In the genomic region with DNA sequence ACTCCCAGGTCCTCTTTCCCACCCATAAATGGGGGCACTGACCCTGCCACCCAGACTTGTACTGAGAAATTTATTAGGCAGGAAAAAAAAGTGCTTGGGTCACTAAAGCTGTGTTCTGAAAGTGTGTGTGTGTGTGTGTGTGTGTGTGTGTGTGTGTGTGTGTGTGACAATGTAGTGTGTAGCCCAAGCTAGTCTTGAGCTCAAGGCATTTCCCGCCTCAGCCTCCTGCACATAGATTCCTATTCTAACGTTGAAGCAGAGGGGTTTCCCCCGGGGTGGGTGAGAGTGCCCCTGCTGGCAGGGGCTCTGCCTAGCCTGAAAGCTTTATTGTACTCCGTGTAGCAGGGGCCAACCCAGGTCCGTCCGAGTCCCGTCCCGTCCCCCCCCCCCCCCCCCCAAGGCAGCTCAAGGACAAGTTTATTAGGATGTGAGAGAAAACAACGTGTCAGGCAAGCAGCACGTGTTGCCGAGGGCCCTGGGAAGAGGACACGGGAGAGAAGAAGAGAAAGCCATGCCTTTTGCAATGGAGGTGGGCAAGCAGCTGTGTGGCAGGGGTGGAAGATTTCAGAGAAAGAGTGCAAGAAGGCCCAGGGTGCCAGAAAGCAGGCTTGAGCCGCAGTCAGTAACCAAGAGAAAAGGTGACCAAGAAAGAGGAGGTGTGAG, we compare ENCODE assay signal across 8 mouse cellular contexts. TPM values are rescaled to one million over a fixed set of nuclear protein-coding genes. Genes with fewer than 3 reads are reported as not detected.
DNase-seq lines count a peak whose midpoint lies in the region; ATAC-seq and TF ChIP-seq lines count a peak whose summit lies in the region.

No protein-coding gene starts in this region.

- H3K36me3 ChIP-seq in heart, embryonic 14.5 days (ENCODE audit: control insufficient read depth, insufficient read depth, low read length) = no peaks in the 10 kb centered on the region
- no peaks in the 10 kb centered on the region for H3K36me3 ChIP-seq in midbrain, embryonic 12.5 days
- H3K36me3 ChIP-seq in midbrain, embryonic 16.5 days (ENCODE audit: control insufficient read depth, insufficient read depth, low read length) = no peaks in the 10 kb centered on the region
- no peaks in the 10 kb centered on the region for H3K36me3 ChIP-seq in splenic B cell, adult 2 months (ENCODE audit: control insufficient read depth, insufficient read depth, low read length, poor library complexity, severe bottlenecking)

- TF ChIP-seq CTCF in embryonic fibroblast, embryonic 13.5 days (IDR thresholded peaks at IDR 0.05; ENCODE audit: borderline replicate concordance, insufficient read depth, low read length) = no peak

- H3K4me3 ChIP-seq in heart, embryonic 14.5 days (ENCODE audit: control insufficient read depth in 1 of 2, insufficient read depth in 1 of 2, low read depth in 1 of 2, low read length in 2 of 2) = peak overlapping the region; percentile 49 to 61; a peak in 3 of 4 replicates
- H3K4me3 ChIP-seq in midbrain, embryonic 12.5 days = 0 out of 2 replicates have a peak overlapping the region, but pooled peaks have one; percentile 45
- H3K4me3 ChIP-seq in midbrain, embryonic 16.5 days (ENCODE audit: low read depth, low read length) = no peak overlapping the region
- H3K4me3 ChIP-seq in embryonic fibroblast, embryonic 13.5 days (ENCODE audit: insufficient read depth, low read length) = peak overlapping the region; percentile 72

- H3K4me1 ChIP-seq in heart, embryonic 14.5 days (ENCODE audit: control insufficient read depth in 2 of 2, insufficient read depth in 2 of 2, low read length in 2 of 2) = peaks cover 0 to 6% of the 10 kb centered on the region in 2 experiments; a peak in 2 of 4 replicates
- peaks cover 18% of the 10 kb centered on the region for H3K4me1 ChIP-seq in midbrain, embryonic 12.5 days
- H3K4me1 ChIP-seq in midbrain, embryonic 16.5 days (ENCODE audit: control insufficient read depth, insufficient read depth, low read length) = peaks cover 17% of the 10 kb centered on the region
- peaks cover 6% of the 10 kb centered on the region for H3K4me1 ChIP-seq in embryonic fibroblast, embryonic 13.5 days (ENCODE audit: control insufficient read depth, insufficient read depth, low read length)

- H3K9ac ChIP-seq in heart, embryonic 14.5 days (ENCODE audit: low read length) = peak overlapping the region; percentile 76; the same call in 1 of the 2 replicates
- H3K9ac ChIP-seq in midbrain, embryonic 12.5 days (replicated peaks) = no peak overlapping the region
- H3K9ac ChIP-seq in midbrain, embryonic 16.5 days (ENCODE audit: low read depth, low read length) = no peak overlapping the region

- peaks cover 27% of the 10 kb centered on the region for H3K27me3 ChIP-seq in heart, embryonic 14.5 days (ENCODE audit: control insufficient read depth, insufficient read depth, low read length)
- H3K27me3 ChIP-seq in midbrain, embryonic 12.5 days = peaks cover 63% of the 10 kb centered on the region
- H3K27me3 ChIP-seq in midbrain, embryonic 16.5 days (ENCODE audit: control insufficient read depth, insufficient read depth, low read depth, low read length) = peaks cover 19% of the 10 kb centered on the region
- no peaks in the 10 kb centered on the region for H3K27me3 ChIP-seq in splenic B cell, adult 2 months (ENCODE audit: control insufficient read depth, insufficient read depth, low read length, poor library complexity, severe bottlenecking)

- intact Hi-C loops in heart, postnatal 10 days (cut with DNase I) = no loop called here

- no peak overlapping the region for H3K27ac ChIP-seq in heart, embryonic 14.5 days (replicated peaks in 1 of 2; ENCODE audit: control insufficient read depth in 1 of 2, insufficient read depth in 1 of 2, low read depth in 2 of 2, low read length in 2 of 2)
- no peak overlapping the region for H3K27ac ChIP-seq in midbrain, embryonic 12.5 days (replicated peaks)
- no peak overlapping the region for H3K27ac ChIP-seq in midbrain, embryonic 16.5 days (ENCODE audit: low read length)
- peak overlapping the region; percentile 89 for H3K27ac ChIP-seq in embryonic fibroblast, embryonic 13.5 days (ENCODE audit: insufficient read depth, low read length)

- peak overlapping the region; percentile 98 for H3K4me2 ChIP-seq in heart, embryonic 14.5 days (ENCODE audit: low read length)
- no peak overlapping the region; the same call in 1 of the 2 replicates for H3K4me2 ChIP-seq in midbrain, embryonic 12.5 days (replicated peaks)
- H3K4me2 ChIP-seq in midbrain, embryonic 16.5 days (ENCODE audit: low read length) = no peak overlapping the region

- DNase-seq in heart, postnatal 10 days = no peak
- peak; percentile 27 for DNase-seq in splenic B cell, adult 2 months (ENCODE audit: low read depth, low spot score)
- DNase-seq in right cerebral cortex, postnatal 25 days = no peak
- DNase-seq in cerebellum, adult 18-20 months = no peak

- H3K9me3 ChIP-seq in heart, embryonic 14.5 days (ENCODE audit: control insufficient read depth, low read length) = no peaks in the 10 kb centered on the region
- H3K9me3 ChIP-seq in midbrain, embryonic 12.5 days = no peaks in the 10 kb centered on the region
- H3K9me3 ChIP-seq in midbrain, embryonic 16.5 days (replicated peaks; ENCODE audit: control insufficient read depth, low read length, poor library complexity, severe bottlenecking) = no peaks in the 10 kb centered on the region

- ATAC-seq in heart, embryonic 14.5 days (ENCODE audit: insufficient number of reproducible peaks, insufficient read depth, low FRiP score, low read depth) = no peak
- ATAC-seq in midbrain, embryonic 12.5 days (ENCODE audit: low FRiP score, low read depth) = no peak
- ATAC-seq in midbrain, embryonic 16.5 days = no peak

- 24% methylated on average over 13 of the region's 13 CpGs for WGBS in heart, embryonic 14.5 days
- WGBS in midbrain, embryonic 12.5 days = 15% methylated on average over 13 of the region's 13 CpGs
- WGBS in midbrain, embryonic 16.5 days = 13% methylated on average over 13 of the region's 13 CpGs

- 0 out of 2 replicates have a peak, but pooled peaks have one; percentile 22 for TF ChIP-seq POLR2A in embryonic fibroblast, embryonic 13.5 days (IDR thresholded peaks at IDR 0.05; ENCODE audit: low read depth, low read length)

RNA-seq across cellular contexts. Expression of a gene that starts 37.5 kb away (rescaled TPM):
- 2.2 TPM in 2 replicates for polyA plus RNA-seq in heart, embryonic 14.5 days (2014; fragmentation: Nextera tagmentation; extraction: Ambion mirVana)
- total RNA-seq in heart, postnatal 10 days (2021) = 10 to 100 TPM; 23.5 to 24.2 TPM
- 0.43 and 0.58 TPM in 2 replicates for polyA plus RNA-seq in midbrain, embryonic 12.5 days (2016; fragmentation: Nextera tagmentation; extraction: Ambion mirVana)
- 0.26 and 0.34 TPM in 2 replicates for polyA plus RNA-seq in midbrain, embryonic 16.5 days (2015; fragmentation: Nextera tagmentation; extraction: Ambion mirVana)
- 2.0 and 2.3 TPM in 2 replicates for polyA plus RNA-seq in embryonic fibroblast, embryonic 13.5 days (2011; ENCODE audit: insufficient read length, low read depth, missing spikeins)

RNA-seq across cellular contexts. Expression of a gene that starts 40.9 kb away (rescaled TPM):
- polyA plus RNA-seq in heart, embryonic 14.5 days (2014; fragmentation: Nextera tagmentation; extraction: Ambion mirVana) = 8.6 and 8.9 TPM in 2 replicates
- 10 to 100 TPM; 41.9 to 45.6 TPM for total RNA-seq in heart, postnatal 10 days (2021)
- polyA plus RNA-seq in midbrain, embryonic 12.5 days (2016; fragmentation: Nextera tagmentation; extraction: Ambion mirVana) = 2.9 and 4.1 TPM in 2 replicates
- 2.5 and 3.1 TPM in 2 replicates for polyA plus RNA-seq in midbrain, embryonic 16.5 days (2015; fragmentation: Nextera tagmentation; extraction: Ambion mirVana)
- 59.2 and 64.8 TPM in 2 replicates for polyA plus RNA-seq in embryonic fibroblast, embryonic 13.5 days (2011; ENCODE audit: insufficient read length, low read depth, missing spikeins)
